Mouse (Mus musculus): ENCODE data around the gene Arpc3.

DNA sequence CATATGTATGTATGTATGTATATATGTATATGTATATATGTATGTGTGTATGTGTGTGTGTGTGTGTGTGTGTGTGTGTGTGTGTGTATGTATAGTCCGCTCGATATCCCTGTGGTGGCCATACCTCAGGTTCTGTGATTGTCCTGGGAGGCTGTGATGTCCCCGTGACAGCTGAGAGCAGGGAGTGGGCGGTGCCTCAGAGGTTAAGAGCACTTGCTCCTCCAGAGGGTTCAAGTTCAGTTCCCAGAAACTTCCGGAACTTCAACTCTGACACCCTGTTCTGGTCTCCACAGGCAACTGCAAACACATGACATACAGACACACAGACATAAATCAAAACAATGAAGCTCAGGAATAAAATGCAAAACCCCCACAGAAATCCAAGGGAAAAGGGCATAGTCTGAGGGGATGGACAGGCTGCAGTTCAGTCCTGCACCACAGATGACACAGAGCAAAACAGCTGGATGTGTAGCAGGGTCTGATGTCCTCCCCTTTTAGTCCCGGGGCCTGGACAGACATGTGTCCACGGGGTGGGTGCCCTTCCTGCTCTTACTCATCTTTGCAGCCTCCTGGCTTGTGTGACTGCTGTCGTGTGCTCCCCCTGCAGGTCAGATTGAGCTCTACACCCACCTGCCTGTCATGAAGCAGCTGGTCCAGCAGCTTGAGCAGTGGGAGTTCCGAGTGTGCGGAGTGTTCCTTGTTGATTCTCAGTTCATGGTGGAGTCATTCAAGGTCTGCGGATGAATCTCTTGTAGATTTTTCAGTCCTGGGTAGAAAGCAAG lies 12.1 kb upstream of the Arpc3 start:
- TF ChIP-seq CTCF (IDR thresholded peaks at IDR 0.05; ENCODE audit: extremely low read depth, insufficient read depth, low read length) (peak; percentile 93), POLR2A (IDR thresholded peaks at IDR 0.05; ENCODE audit: extremely low read depth, insufficient read depth, low read length) (no peak)

Data from cortical plate, adult 2 months (tissue).